Mouse (Mus musculus) testis, postnatal 14 days (tissue): ENCODE results near the gene Vcam1.

ENCODE experiments used
- DNase-seq: peaks from one replicate; pipeline ENCODE4 v3.0.0; 2021; ENCODE audit warnings: low spot score

Vcam1 gene

DNA sequence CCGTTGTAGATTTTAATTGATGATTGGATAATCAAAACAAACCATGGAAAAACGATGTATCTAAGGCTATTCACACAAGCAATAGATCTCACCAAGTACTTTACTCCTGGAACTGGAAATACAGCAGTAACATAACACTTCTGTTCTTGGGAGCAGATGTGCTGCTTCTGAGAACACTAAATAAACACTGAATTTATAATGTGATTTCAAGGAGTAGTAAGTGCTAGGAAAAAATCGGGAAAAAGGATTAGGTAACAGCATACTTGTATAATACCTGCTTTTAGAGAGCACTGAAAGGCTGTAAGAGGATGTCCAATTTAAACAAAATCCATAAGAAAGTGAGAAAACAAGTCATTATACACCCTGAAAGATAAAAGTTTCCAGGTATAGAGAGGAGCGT is 43.5 kb downstream of the Vcam1 start:
- no peak for DNase-seq

- no peak for DNase-seq
Measured at GRCm38 (mm10) chr3:116080939-116081676, 48.4 kb downstream of the Vcam1 start.

DNA sequence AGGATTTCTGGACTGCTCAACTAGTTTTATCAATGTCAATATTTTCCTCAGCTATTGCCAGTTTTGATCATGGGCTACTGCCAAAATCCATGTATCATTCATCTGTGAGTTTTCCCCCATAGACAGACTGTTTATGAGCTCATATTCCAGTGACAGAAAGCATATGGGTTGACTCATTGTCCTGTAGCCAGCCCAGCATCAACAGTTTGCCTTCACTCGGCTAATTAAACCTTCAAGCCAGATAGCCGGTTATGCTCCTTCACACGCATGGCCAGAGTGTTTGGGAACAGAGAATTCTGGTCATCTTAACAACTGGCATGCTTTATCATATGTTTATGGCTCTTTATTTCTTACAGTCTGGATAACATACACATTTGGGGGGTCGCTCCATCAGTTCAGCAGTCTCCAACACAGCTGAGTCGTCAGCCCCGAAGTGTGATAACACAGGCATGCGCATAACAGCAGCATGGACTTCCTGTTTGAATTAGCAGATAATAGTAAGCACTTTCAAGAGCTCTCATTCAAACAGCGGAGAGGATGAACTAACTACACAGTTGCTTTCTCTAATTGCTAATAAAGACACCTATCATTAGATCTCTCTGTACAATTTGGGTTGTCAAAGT is 49.2 kb downstream of the Vcam1 start:
- DNase-seq: no peak

- no peak for DNase-seq
Measured at GRCm38 (mm10) chr3:116078490-116078889, 51.0 kb downstream of the Vcam1 start.

DNA sequence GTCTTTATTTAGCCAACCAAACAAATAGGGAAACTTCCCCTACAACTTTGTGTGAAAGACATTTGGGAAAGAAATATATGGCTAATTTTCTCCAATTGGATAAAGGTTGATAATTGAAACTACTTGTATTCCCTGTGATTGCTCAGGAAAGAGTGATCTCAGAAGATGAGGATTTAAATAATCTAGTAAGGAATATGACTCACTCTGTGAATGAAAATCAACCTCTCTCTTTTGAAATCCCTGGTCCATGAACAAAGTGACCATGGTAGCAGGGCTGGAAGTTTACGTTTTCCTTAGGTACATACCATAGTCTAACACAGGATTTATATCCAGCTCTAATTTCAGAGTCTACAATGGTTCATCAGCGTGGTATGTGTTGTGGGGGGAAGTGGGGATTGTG is 52.7 kb downstream of the Vcam1 start:
- no peak for DNase-seq

DNA sequence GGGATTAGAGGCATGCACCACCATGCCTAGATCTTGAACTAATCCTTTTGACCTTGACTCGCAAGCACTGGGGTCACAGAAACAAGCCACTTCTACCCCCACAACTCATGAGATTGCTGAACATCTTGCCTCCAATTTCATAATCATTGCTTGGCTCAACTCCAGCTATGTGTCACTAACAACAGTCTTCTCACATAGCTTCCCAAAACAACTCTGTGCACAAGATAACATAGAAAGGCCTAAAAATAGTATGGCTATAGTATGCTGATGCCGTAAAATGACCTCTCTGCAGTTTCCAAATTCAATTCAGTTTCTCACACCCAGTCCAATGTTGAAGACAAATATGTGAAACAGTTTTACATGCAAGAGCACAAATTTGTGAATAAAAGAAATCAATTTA is 56.9 kb downstream of the Vcam1 start:
- DNase-seq: no peak

DNA sequence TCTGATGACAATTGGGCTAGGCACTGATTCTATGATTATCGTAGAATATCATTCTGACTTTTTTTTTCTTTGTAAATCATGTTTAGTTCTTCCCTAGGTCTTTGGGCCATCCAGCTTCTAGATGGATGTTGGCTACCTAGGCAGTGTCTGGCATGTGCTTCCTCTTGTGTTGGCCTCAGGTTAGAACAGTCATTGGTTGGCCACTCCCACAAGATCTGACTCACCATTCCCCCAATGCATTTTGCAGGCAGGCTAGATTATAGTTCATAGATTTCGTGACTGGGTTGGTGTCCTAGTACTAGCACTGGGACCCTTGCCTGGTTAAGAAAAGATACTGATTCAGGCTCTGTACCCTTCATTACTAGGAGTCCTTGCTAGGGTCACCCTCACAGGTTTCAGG is 67.3 kb downstream of the Vcam1 start:
- DNase-seq: no peak

- no peak for DNase-seq
Measured at GRCm38 (mm10) chr3:116060320-116060719, 69.2 kb downstream of the Vcam1 start.
